Mouse (Mus musculus) brain, adult 2 months (tissue): ENCODE measurements around the gene BC024978.

ENCODE experiments used
- DNase-seq: peaks from one replicate; pipeline ENCODE4 v3.0.0; 2011; ENCODE audit warnings: low read depth, low spot score

The BC024978 gene

DNA sequence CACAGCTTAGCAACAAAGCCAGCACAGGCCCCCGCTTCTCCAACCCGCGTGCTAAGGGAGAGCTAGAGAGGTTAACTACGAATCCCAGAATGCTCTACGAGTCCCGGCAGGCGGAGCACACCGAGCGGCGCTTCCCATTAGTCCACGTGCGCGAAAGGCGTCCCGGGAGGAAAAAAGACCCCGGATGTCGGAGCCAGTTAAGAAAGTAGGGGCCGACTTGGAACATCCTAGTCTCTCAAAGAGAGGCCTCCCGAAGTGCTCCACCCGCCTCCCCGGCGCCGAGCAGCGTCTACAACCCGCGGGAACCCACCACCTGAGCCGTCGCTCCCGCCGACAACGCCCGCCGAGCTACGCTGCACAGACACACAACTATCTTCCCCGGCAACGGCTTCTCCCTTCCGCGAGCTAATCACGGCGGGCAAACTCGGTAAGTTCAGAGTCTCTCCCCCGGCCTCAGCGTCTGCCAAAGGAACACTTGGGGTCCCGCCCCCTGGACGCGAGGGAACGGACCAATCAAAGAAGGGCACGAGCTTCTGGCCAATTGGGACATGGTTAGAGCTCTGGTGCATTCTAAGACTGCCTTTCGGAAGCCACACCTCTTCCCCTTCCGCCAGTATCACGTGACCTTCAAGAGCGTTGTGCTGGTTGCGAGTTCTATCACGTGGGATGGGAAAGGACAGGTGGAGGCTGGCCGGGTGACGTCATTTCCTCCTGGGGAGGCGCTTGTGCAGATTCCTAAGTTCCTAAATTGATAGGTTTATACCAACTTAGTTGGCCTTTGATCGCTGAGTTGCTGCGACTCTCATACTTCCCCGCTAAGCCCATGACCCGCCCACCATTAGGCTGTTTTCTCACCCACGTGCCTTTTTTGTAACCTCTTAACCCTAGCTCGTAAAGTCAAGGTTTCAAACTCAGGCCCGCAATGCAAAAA, at the start of gene BC024978, which contains the start of gene Snrpa:
BC024978 (plus strand) TSS at position 101 of the 931 bp plus-strand sequence.
Snrpa (minus strand) TSS at position 591 of the 931 bp plus-strand sequence.
- DNase-seq: peak; percentile 100

DNA sequence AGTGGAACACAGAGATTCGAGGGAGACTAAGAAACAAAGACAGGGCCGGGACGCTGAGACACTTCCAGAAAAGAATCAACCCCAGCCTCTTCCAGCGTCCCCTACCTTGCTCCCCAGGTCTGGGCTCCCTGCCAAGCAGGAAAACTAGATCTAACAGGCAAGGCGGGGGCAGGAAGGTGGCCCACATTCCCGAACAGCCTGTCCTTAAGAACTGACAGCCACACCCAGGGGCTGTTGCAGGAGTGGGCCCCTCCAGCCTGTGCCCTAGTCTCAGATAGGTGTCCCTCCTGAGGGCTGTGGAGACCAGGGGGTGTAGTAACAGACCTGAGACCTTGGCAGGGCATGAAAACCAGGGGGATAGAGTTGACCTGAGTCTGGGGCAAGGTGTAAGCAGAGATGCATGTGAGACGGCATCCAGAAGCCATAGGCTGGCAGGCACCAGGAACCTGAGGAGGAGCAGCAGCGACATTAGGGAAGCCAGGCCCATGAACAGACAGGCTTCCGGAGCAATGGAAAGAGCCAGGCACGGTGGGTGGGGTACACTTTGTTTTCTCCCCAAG, 42.3 kb upstream of the BC024978 start, which contains the start of gene Cyp2t4:
Cyp2t4 (plus strand) TSS at position 510 of the 560 bp plus-strand sequence.
- DNase-seq: peak; percentile 36

DNA sequence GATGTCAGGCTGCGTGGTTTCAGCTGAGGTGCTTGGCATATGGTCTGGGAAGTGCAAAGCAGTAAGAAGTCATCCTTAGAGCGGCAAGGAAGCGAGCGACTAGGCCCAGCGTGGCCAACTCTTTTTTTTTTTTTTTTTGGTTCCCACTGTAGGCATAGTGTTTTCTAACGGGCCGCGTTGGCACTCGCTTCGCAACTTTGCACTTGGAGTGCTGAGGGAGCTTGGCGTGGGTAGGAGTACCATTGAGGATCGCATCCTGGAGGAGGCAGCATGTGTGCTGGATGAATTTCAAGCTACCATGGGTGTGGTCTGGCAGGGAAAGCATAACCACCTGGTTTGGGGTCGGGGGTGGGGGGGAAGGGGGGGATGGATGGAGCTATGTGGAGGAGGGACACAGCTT, 39.6 kb upstream of the BC024978 start:
- peak; percentile 84 for DNase-seq

DNA sequence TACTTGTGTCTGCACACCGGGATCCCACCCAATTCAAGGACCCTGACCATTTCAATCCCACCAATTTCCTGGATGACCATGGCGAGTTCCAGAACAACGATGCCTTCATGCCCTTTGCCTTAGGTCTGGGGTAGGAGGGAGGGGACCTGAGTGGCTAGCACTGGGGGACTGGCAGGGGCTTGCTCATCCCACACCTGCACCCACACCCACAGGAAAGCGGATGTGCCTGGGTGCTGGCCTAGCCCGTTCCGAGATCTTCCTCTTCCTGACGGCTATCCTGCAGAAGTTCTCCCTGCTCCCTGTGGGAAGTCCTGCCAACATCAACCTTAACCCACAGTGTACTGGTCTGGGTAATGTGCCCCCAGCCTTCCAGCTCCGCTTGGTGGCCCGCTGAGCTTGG, 37.4 kb upstream of the BC024978 start:
- no peak for DNase-seq

DNA sequence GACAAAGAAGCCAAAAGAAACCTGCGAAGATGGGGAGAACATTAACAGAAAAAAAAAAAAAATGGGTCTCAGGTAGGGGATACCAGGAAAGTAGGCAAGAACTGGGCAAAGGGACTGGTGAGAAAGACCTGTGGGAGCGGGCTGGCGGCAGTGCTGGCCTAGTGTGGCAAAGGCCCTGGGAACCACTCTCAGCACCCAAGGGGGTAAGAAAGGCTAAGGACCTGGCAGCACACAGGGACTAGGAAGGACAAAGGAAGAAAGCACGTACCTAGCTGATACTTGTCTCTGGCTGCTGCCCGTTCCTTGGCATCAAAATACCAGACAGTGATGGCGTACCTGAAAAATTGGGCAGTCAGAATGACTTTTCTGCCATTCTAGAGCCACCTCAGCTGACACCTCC, 36.3 kb upstream of the BC024978 start:
- no peak for DNase-seq

GRCm38 (mm10) chr7:27159882-27160281, 35.7 kb upstream of the BC024978 start:
- peak; percentile 96 for DNase-seq

GRCm38 (mm10) chr7:27160921-27161320, 34.7 kb upstream of the BC024978 start:
- no peak for DNase-seq

- peak; percentile 45 for DNase-seq
Observed at GRCm38 (mm10) chr7:27161744-27162143, 33.8 kb upstream of the BC024978 start.

GRCm38 (mm10) chr7:27162780-27163449, 32.7 kb upstream of the BC024978 start:
- no peak for DNase-seq

- no peak for DNase-seq
Observed at GRCm38 (mm10) chr7:27163450-27163805, 32.2 kb upstream of the BC024978 start.

DNA sequence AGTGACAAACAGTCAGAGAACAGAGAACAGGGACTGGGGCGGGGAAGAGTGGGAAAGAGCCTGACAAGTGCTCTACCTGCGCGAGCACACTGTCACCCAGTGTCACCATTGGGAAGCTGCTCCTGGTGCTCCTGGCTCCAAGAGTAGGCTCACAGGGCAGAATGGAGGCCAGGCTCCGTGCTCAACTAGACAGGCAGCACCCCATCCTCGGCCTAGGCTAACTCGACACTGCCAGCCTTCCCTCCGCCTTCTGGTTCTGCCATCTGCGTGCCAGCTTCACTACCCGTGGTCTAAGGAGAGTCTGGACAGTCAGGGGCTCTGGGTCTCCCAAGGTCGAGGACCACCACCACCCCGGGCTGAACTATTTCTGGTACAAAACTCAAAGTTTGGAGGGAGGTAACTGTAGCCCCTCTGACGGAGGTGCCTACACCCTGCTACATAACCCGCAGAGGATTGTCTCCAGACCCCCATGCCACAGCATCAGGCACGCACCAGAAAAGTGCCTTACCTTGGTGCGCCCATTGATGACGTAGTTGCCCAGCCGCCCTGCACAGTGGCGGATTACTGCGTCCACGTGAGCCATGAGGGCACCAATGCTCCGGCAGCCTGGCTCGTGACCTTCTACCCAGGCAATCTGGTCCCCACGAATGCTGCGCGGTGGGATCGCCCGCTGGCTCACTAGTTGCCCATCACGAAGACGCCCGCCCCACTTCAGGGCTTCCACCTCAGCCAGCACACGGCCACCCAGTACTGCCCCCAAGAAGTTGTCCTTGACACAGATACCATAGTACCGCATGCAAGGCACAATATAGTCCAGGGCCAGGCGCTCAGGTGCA, 31.3 kb upstream of the BC024978 start:
- DNase-seq: peak; percentile 69

GRCm38 (mm10) chr7:27165007-27165655, 30.4 kb upstream of the BC024978 start:
- peak; percentile 69 for DNase-seq

DNA sequence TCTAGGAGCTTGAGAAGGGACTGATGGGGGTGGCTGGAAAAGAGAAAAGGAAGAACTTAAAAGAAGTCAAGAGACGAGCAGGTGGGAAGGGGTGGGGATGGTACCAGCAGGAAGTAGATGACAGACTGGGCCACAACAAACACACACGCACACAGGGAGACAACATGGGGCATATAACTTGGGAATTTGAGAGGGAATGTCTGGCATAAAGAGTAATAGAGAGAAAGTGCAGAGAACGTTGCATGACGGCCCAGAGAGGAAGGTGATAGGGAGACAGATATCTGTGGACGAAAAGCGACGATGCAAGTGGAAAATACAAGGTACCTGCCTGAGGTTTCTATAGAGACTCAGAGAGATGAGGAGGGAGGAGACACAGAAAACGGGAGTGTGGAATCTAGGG, 29.9 kb upstream of the BC024978 start:
- no peak for DNase-seq

DNA sequence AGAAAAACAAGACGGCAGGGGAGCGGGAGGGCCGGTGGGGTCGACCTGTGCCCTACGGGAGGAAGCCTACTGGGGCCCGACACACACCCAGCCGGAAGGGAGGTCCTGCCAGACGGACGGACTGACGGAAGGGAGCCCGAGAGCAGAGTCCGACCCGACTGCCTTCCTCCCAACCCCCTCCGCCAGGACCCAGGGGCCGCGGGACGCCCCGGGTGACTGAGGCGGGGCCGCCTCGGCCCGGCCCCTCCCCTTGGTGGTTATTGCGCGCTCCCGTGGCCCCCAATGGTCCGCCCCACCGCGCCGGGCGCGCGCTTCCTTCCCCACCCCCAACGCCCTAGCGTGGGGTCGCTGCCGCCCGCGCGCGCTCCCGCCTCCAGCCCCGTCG, 29.4 kb upstream of the BC024978 start:
- DNase-seq: peak; percentile 84

- DNase-seq: peak; percentile 98
Observed at GRCm38 (mm10) chr7:27166614-27167474, 28.7 kb upstream of the BC024978 start, which contains the start of gene Egln2. Gene Egln2, minus strand, starts transcription at chr7:27166802.

- no peak for DNase-seq
Observed at GRCm38 (mm10) chr7:27167475-27168094, 28.0 kb upstream of the BC024978 start.

GRCm38 (mm10) chr7:27168371-27168770, 27.2 kb upstream of the BC024978 start:
- no peak for DNase-seq

GRCm38 (mm10) chr7:27170981-27171380, 24.6 kb upstream of the BC024978 start:
- no peak for DNase-seq

DNA sequence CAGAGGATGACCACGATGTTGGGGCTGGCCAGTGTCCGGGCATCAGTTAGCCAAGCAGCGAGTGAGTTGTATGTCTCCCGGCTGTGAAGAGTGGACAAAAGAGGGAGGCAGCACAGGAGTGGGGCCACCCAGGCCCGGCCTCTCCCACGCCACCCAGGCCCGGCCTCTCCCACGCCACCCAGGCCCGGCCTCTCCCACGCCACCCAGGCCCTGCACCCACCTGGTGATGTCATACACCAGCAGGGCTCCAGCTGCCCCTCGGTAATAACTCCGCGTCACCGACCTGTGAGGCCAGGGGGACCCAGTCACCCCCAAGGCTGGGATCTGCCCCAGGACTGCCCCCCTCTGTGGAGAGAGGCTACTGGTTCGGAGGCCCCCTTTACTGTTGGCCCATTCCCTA, 21.1 kb upstream of the BC024978 start:
- no peak for DNase-seq
